Mouse (Mus musculus): ENCODE measurements around the gene Hccs.

GRCm38 (mm10) chrX:169303945-169304344 lies 16.2 kb downstream of the Hccs start:
- TF ChIP-seq EP300 (IDR thresholded peaks at IDR 0.05; ENCODE audit: low read depth) = no peak
- peak; percentile 53 for TF ChIP-seq CTCF (IDR thresholded peaks at IDR 0.05; ENCODE audit: low read depth)
